Mouse (Mus musculus) small intestine, adult 2 months (tissue): Measurements from ENCODE around the gene Htr7.

Experiments
- CTCF ChIP-seq: fragments of 200-500 bp; IDR thresholded peaks from 2 replicates; pipeline ENCODE4 v1.5.1; 2012; ENCODE audit warnings: low read depth, mild to moderate bottlenecking, control low read depth, inconsistent platforms, low read length, moderate library complexity, mixed read lengths; ENCODE audit not compliant: insufficient replicate concordance, insufficient read length; ENCODE audit errors: extremely low read depth
- POLR2A ChIP-seq: fragments of 200-500 bp; IDR thresholded peaks from 2 replicates; pipeline ENCODE4 v1.6.1; 2012; ENCODE audit warnings: low read depth, mild to moderate bottlenecking, control low read depth, inconsistent platforms, low read length, moderate library complexity

- TF ChIP-seq CTCF = no peak
- TF ChIP-seq POLR2A = no peak
Observed at GRCm38 (mm10) chr19:35924418-35924817, 132.9 kb downstream of the Htr7 start.
